Mouse (Mus musculus): Measurements from ENCODE around the gene Ubac2. TPM values are rescaled to one million over a fixed set of nuclear protein-coding genes. Genes with fewer than 3 reads are reported as not detected.

Ubac2 gene
- polyA plus RNA-seq, 1 experiment from 2014 or later = 48.9 TPM

Other genes with a start within 250 kb of the Ubac2 start
- 13.4 and 14.9 TPM in 2 replicates for gene Dock9, start 80.8 kb upstream of the Ubac2 start, polyA plus RNA-seq (2015; fragmentation: Nextera tagmentation; extraction: Ambion mirVana)
- gene Gpr18, start 37.2 kb downstream of the Ubac2 start, polyA plus RNA-seq (2015; fragmentation: Nextera tagmentation; extraction: Ambion mirVana) = 0.10 and 0.16 TPM in 2 replicates
- 0.81 and 1.2 TPM in 2 replicates for gene Gpr183, start 86.6 kb downstream of the Ubac2 start, polyA plus RNA-seq (2015; fragmentation: Nextera tagmentation; extraction: Ambion mirVana)
- gene Timm8a2, start 156.1 kb downstream of the Ubac2 start, polyA plus RNA-seq (2015; fragmentation: Nextera tagmentation; extraction: Ambion mirVana) = not detected in 2 replicates
- gene Tm9sf2, start 228.4 kb downstream of the Ubac2 start, polyA plus RNA-seq (2015; fragmentation: Nextera tagmentation; extraction: Ambion mirVana) = 117 and 122 TPM in 2 replicates